Mouse (Mus musculus): Measurements from ENCODE around the gene Ahsa1. TPM values are rescaled to one million over a fixed set of nuclear protein-coding genes. Genes with fewer than 3 reads are reported as not detected.
A peak's percentile ranks its signal among the peaks of the same experiment; 100 is the strongest.
"Not testable (repeated sequence)": the region's sequence is repeated elsewhere in the genome, so short reads cannot be mapped to it uniquely, and the experiment has no call there.

Gene Ahsa1
- polyA plus RNA-seq, 1 experiment = 53.5 TPM

GRCm38 (mm10) chr12:87250161-87250560 is 16.1 kb upstream of the Ahsa1 start:
- no peak for DNase-seq
- no peak overlapping the region for H3K4me3 ChIP-seq (replicated peaks; ENCODE audit: extremely low read depth, low read depth, low read length)
- 83% methylated on average over 6 of the region's 6 CpGs for WGBS
- H3K4me1 ChIP-seq (ENCODE audit: control insufficient read depth, insufficient read depth, low read length) = no peaks in the 10 kb centered on the region
- TF ChIP-seq CTCF (IDR thresholded peaks at IDR 0.05; ENCODE audit: insufficient read depth, low read length) = no peak
- no peak for TF ChIP-seq POLR2A (IDR thresholded peaks at IDR 0.05; ENCODE audit: borderline replicate concordance, extremely low read depth, low read depth, low read length)

GRCm38 (mm10) chr12:87253878-87254277 is 12.4 kb upstream of the Ahsa1 start:
- 96% methylated on average over 6 of the region's 6 CpGs for WGBS
- TF ChIP-seq POLR2A (IDR thresholded peaks at IDR 0.05; ENCODE audit: borderline replicate concordance, extremely low read depth, low read depth, low read length) (no peak), CTCF (IDR thresholded peaks at IDR 0.05; ENCODE audit: insufficient read depth, low read length) (no peak)
- Histone ChIP-seq H3K4me3 (replicated peaks; ENCODE audit: extremely low read depth, low read depth, low read length) (no peak overlapping the region), H3K4me1 (ENCODE audit: control insufficient read depth, insufficient read depth, low read length) (no peaks in the 10 kb centered on the region)
- no peak for DNase-seq

GRCm38 (mm10) chr12:87256629-87257028 is 9.7 kb upstream of the Ahsa1 start:
- Histone ChIP-seq H3K4me1 (ENCODE audit: control insufficient read depth, insufficient read depth, low read length) (no peaks in the 10 kb centered on the region), H3K4me3 (replicated peaks; ENCODE audit: extremely low read depth, low read depth, low read length) (no peak overlapping the region)
- DNase-seq = no peak
- 92% methylated on average over 5 of the region's 5 CpGs for WGBS
- TF ChIP-seq CTCF (IDR thresholded peaks at IDR 0.05; ENCODE audit: insufficient read depth, low read length) = no peak
- TF ChIP-seq POLR2A (IDR thresholded peaks at IDR 0.05; ENCODE audit: borderline replicate concordance, extremely low read depth, low read depth, low read length) = no peak

GRCm38 (mm10) chr12:87260562-87260961 is 5.7 kb upstream of the Ahsa1 start:
- Histone ChIP-seq H3K4me3 (replicated peaks; ENCODE audit: extremely low read depth, low read depth, low read length) (no peak overlapping the region), H3K4me1 (ENCODE audit: control insufficient read depth, insufficient read depth, low read length) (no peaks in the 10 kb centered on the region)
- WGBS = 87% methylated on average over 8 of the region's 8 CpGs
- TF ChIP-seq POLR2A (IDR thresholded peaks at IDR 0.05; ENCODE audit: borderline replicate concordance, extremely low read depth, low read depth, low read length) (no peak), CTCF (IDR thresholded peaks at IDR 0.05; ENCODE audit: insufficient read depth, low read length) (no peak)
- DNase-seq = no peak

- TF ChIP-seq POLR2A (IDR thresholded peaks at IDR 0.05; ENCODE audit: borderline replicate concordance, extremely low read depth, low read depth, low read length) (no peak), CTCF (IDR thresholded peaks at IDR 0.05; ENCODE audit: insufficient read depth, low read length) (no peak)
- Histone ChIP-seq H3K4me1 (ENCODE audit: control insufficient read depth, insufficient read depth, low read length) (peaks cover 10% of the 10 kb centered on the region; the same call in 1 of the 2 replicates), H3K4me3 (replicated peaks; ENCODE audit: extremely low read depth, low read depth, low read length) (peak overlapping the region; percentile 97)
- DNase-seq = no peak
- WGBS = 15% methylated on average over 11 of the region's 11 CpGs
Observed at GRCm38 (mm10) chr12:87265444-87265843, 835 bp upstream of the Ahsa1 start.

GRCm38 (mm10) chr12:87266827-87267603 is 736 bp downstream of the Ahsa1 start:
- peaks cover 10% of the 10 kb centered on the region; the same call in 1 of the 2 replicates for H3K4me1 ChIP-seq (ENCODE audit: control insufficient read depth, insufficient read depth, low read length)
- TF ChIP-seq CTCF (IDR thresholded peaks at IDR 0.05; ENCODE audit: insufficient read depth, low read length) = no peak
- no peak for TF ChIP-seq POLR2A (IDR thresholded peaks at IDR 0.05; ENCODE audit: borderline replicate concordance, extremely low read depth, low read depth, low read length)
- peak overlapping the region; percentile 75 for H3K4me3 ChIP-seq (replicated peaks; ENCODE audit: extremely low read depth, low read depth, low read length)
- WGBS = under 1% methylated on average over 31 of the region's 31 CpGs
- no peak for DNase-seq

GRCm38 (mm10) chr12:87267682-87268081 is 1.4 kb downstream of the Ahsa1 start:
- Histone ChIP-seq H3K4me3 (replicated peaks; ENCODE audit: extremely low read depth, low read depth, low read length) (no peak overlapping the region), H3K4me1 (ENCODE audit: control insufficient read depth, insufficient read depth, low read length) (peaks cover 10% of the 10 kb centered on the region; the same call in 1 of the 2 replicates)
- DNase-seq = no peak
- WGBS = 19% methylated on average over 4 of the region's 4 CpGs
- no peak for TF ChIP-seq POLR2A (IDR thresholded peaks at IDR 0.05; ENCODE audit: borderline replicate concordance, extremely low read depth, low read depth, low read length)
- TF ChIP-seq CTCF (IDR thresholded peaks at IDR 0.05; ENCODE audit: insufficient read depth, low read length) = no peak

- TF ChIP-seq POLR2A (IDR thresholded peaks at IDR 0.05; ENCODE audit: borderline replicate concordance, extremely low read depth, low read depth, low read length) = no peak
- TF ChIP-seq CTCF (IDR thresholded peaks at IDR 0.05; ENCODE audit: insufficient read depth, low read length) = no peak
- H3K4me1 ChIP-seq (ENCODE audit: control insufficient read depth, insufficient read depth, low read length) = no peaks in the 10 kb centered on the region
- 84% methylated on average over 9 of the region's 9 CpGs for WGBS
- DNase-seq = no peak
- H3K4me3 ChIP-seq (replicated peaks; ENCODE audit: extremely low read depth, low read depth, low read length) = no peak overlapping the region
Observed at GRCm38 (mm10) chr12:87274853-87275831, 8.9 kb downstream of the Ahsa1 start.

GRCm38 (mm10) chr12:87277251-87277650 is 11.0 kb downstream of the Ahsa1 start:
- not testable (repeated sequence) for H3K4me3 ChIP-seq (replicated peaks; ENCODE audit: extremely low read depth, low read depth, low read length); DNase-seq; H3K4me1 ChIP-seq (ENCODE audit: control insufficient read depth, insufficient read depth, low read length)
- 84% methylated on average over 4 of the region's 4 CpGs for WGBS
